Mouse (Mus musculus): ENCODE results near the gene Gm11172.

DNA sequence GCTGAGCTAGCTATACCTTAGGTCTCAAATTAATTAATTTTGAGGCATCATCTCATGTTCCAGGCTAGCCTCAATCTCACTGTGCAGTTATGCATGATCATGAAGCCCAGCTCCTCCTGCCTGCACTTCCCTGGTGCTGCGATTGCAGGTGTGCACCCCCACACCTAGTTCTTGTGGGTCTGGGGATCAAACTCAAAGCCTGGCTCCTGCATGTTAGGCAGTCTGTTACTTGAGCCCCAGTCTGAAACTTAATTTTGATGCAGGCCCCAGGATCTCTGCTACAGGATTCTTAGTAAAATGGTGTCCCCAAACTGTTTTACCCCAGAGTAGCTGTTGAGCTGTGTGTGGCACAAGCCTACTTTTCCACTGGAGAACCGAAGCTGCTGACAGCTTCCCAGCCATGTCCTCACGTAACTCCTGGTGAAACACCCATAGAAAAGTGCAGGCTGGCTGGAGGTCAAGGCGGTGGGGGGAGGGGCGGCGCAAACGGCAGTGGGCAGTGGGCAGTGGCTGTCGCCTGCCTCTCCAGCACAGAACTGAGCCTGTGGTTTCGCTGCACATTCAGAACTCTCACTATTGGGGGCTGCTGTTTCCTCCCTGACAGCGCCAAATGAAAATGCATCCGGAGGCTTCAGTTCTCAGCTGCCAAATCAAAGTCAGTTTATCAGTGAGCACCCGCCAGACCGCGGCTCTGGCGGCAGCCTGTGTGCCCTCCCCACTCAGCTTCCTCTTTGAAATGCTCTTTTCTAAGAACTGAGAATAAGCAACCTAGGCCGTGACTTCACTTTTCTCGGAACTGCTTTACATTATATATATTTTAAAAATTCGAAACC is 31.0 kb downstream of the Gm11172 start:
- TF ChIP-seq POLR2A (IDR thresholded peaks at IDR 0.05; ENCODE audit: control insufficient read depth, low read depth, low read length) (no peak), CTCF (IDR thresholded peaks at IDR 0.05; ENCODE audit: control insufficient read depth, insufficient read depth, insufficient replicate concordance, low read depth, low read length) (no peak)

Measured in testis, adult 2 months (tissue).